Mouse (Mus musculus) MEL (cell line): ENCODE results near the gene Rnf130. TPM values are rescaled to one million over a fixed set of nuclear protein-coding genes. Genes with fewer than 3 reads are reported as not detected.

ENCODE experiments used
- DNase-seq: peaks from one replicate; pipeline ENCODE4 v3.0.0; 2011; ENCODE audit warnings: low read depth, low spot score
- H3K27ac ChIP-seq: 2 replicates; pipeline ENCODE4 v1.5.1; 2012; ENCODE audit warnings: low read depth, mild to moderate bottlenecking, control low read depth, low read length, moderate library complexity; ENCODE audit not compliant: control insufficient read depth
- H3K27me3 ChIP-seq, 2 experiments: fragments of 150-350 bp in 1 of 2; sonication (generic) in 1 of 2; 2 replicates each; pipeline ENCODE4 v1.6.1; 2012; ENCODE audit warnings: low read length in 2 of 2, mild to moderate bottlenecking in 2 of 2, improper control_type of control experiment in 1 of 2, moderate library complexity in 1 of 2; ENCODE audit not compliant: insufficient read depth in 2 of 2, control insufficient read depth in 1 of 2
- H3K36me3 ChIP-seq, 2 experiments: 2 replicates each; pipeline ENCODE4 v1.6.1; 2012 to 2014; ENCODE audit warnings: low read length in 2 of 2, improper control_type of control experiment in 1 of 2, inconsistent platforms in 1 of 2, mild to moderate bottlenecking in 1 of 2; ENCODE audit not compliant: insufficient read depth in 2 of 2, control insufficient read depth in 1 of 2
- H3K4me1 ChIP-seq, 2 experiments: fragments of 150-350 bp in 1 of 2; sonication (generic) in 1 of 2; 2 replicates each; pipeline ENCODE4 v1.6.1; 2012; ENCODE audit warnings: low read length in 2 of 2, improper control_type of control experiment in 1 of 2, mild to moderate bottlenecking in 1 of 2; ENCODE audit not compliant: insufficient read depth in 2 of 2, control insufficient read depth in 1 of 2
- H3K4me3 ChIP-seq, 2 experiments: fragments of 150-350 bp in 1 of 2; sonication (generic) in 1 of 2; 2 replicates each; pipeline ENCODE4 v1.5.1; 2012; ENCODE audit warnings: low read depth in 2 of 2, low read length in 2 of 2, mild to moderate bottlenecking in 2 of 2, moderate library complexity in 2 of 2, control low read depth in 1 of 2, improper control_type of control experiment in 1 of 2; ENCODE audit not compliant: control insufficient read depth in 1 of 2, insufficient read depth in 1 of 2
- H3K79me2 ChIP-seq: 2 replicates; pipeline ENCODE4 v1.6.1; 2012; ENCODE audit warnings: mild to moderate bottlenecking, low read length, moderate library complexity; ENCODE audit not compliant: control insufficient read depth, poor library complexity, insufficient read depth
- H3K9ac ChIP-seq: 2 replicates; pipeline ENCODE4 v1.6.1; 2012; ENCODE audit warnings: low read depth, mild to moderate bottlenecking, control low read depth, low read length, moderate library complexity; ENCODE audit not compliant: control insufficient read depth, poor library complexity, severe bottlenecking
- H3K9me3 ChIP-seq: fragments of 150-350 bp; sonication (generic); replicated peaks from 2 replicates; pipeline ENCODE4 v1.6.1; 2012; ENCODE audit warnings: mild to moderate bottlenecking, low read length, improper control_type of control experiment, moderate library complexity; ENCODE audit not compliant: insufficient read depth
- BHLHE40 ChIP-seq: IDR thresholded peaks from 2 replicates; pipeline ENCODE4 v1.6.1; 2012; ENCODE audit warnings: low read depth, mild to moderate bottlenecking, inconsistent platforms, low read length, improper control_type of control experiment, borderline replicate concordance
- CHD1 ChIP-seq: IDR thresholded peaks from 2 replicates; pipeline ENCODE4 v1.6.1; 2012; ENCODE audit warnings: low read depth, mild to moderate bottlenecking, inconsistent platforms, low read length, improper control_type of control experiment
- CTCF ChIP-seq, 3 experiments: IDR thresholded peaks in 2 of 3; conservative IDR thresholded peaks in 1 of 3; 2 replicates each; pipeline ENCODE4 v1.5.1; 2011 to 2012; ENCODE audit warnings: low read length in 3 of 3, low read depth in 2 of 3, mild to moderate bottlenecking in 2 of 3, improper control_type of control experiment in 1 of 3, inconsistent platforms in 1 of 3, mixed read lengths in 1 of 3, moderate library complexity in 1 of 3; ENCODE audit not compliant: control insufficient read depth in 1 of 3, insufficient read depth in 1 of 3, poor library complexity in 1 of 3, severe bottlenecking in 1 of 3
- E2F4 ChIP-seq: IDR thresholded peaks from 2 replicates; pipeline ENCODE4 v1.6.1; 2011; ENCODE audit warnings: low read depth, low read length, improper control_type of control experiment, borderline replicate concordance
- ELF1 ChIP-seq: IDR thresholded peaks from 2 replicates; pipeline ENCODE4 v1.6.1; 2014; ENCODE audit warnings: low read depth, mild to moderate bottlenecking, inconsistent platforms, low read length, improper control_type of control experiment, moderate library complexity
- GABPA ChIP-seq: IDR thresholded peaks from 2 replicates; pipeline ENCODE4 v1.6.1; 2012; ENCODE audit warnings: low read depth, mild to moderate bottlenecking, inconsistent platforms, low read length, improper control_type of control experiment, moderate library complexity
- GATA1 ChIP-seq: IDR thresholded peaks from 2 replicates; pipeline ENCODE4 v1.6.1; 2011; ENCODE audit warnings: low read depth, low read length, improper control_type of control experiment
- HCFC1 ChIP-seq: IDR thresholded peaks from 2 replicates; pipeline ENCODE4 v1.6.1; 2012; ENCODE audit warnings: low read depth, mild to moderate bottlenecking, inconsistent platforms, low read length, improper control_type of control experiment, moderate library complexity
- KAT2A ChIP-seq: conservative IDR thresholded peaks from 2 replicates; pipeline ENCODE4 v1.6.1; 2012; ENCODE audit warnings: low read depth, low read length, improper control_type of control experiment, inconsistent platforms
- MAX ChIP-seq: IDR thresholded peaks from 2 replicates; pipeline ENCODE4 v1.6.1; 2011; ENCODE audit warnings: low read length, improper control_type of control experiment
- MAZ ChIP-seq: IDR thresholded peaks from 2 replicates; pipeline ENCODE4 v1.6.1; 2012; ENCODE audit warnings: low read depth, mild to moderate bottlenecking, inconsistent platforms, low read length, improper control_type of control experiment
- MXI1 ChIP-seq: IDR thresholded peaks from 2 replicates; pipeline ENCODE4 v1.6.1; 2011; ENCODE audit warnings: mild to moderate bottlenecking, low read depth, low read length, improper control_type of control experiment
- MYC ChIP-seq: IDR thresholded peaks from 2 replicates; pipeline ENCODE4 v1.6.1; 2011; ENCODE audit warnings: low read depth, mild to moderate bottlenecking, low read length, improper control_type of control experiment, moderate library complexity
- NELFE ChIP-seq: IDR thresholded peaks from 2 replicates; pipeline ENCODE4 v1.6.1; 2011; ENCODE audit warnings: low read depth, low read length, improper control_type of control experiment
- NRF1 ChIP-seq: IDR thresholded peaks from 2 replicates; pipeline ENCODE4 v1.6.1; 2014; ENCODE audit warnings: low read depth, mild to moderate bottlenecking, inconsistent platforms, low read length, improper control_type of control experiment, moderate library complexity; ENCODE audit not compliant: poor library complexity, insufficient read depth, severe bottlenecking
- POLR2A ChIP-seq, 2 experiments: IDR thresholded peaks; 2 replicates each; pipeline ENCODE4 v1.6.1; 2011 to 2012; ENCODE audit warnings: low read length in 2 of 2, mild to moderate bottlenecking in 2 of 2, control low read depth in 1 of 2, improper control_type of control experiment in 1 of 2, low read depth in 1 of 2, moderate library complexity in 1 of 2; ENCODE audit not compliant: control insufficient read depth in 1 of 2, insufficient read depth in 1 of 2, poor library complexity in 1 of 2
- POLR2AphosphoS2 ChIP-seq: IDR thresholded peaks from 2 replicates; pipeline ENCODE4 v1.6.1; 2011; ENCODE audit warnings: low read length, improper control_type of control experiment
- POLR2AphosphoS5 ChIP-seq: IDR thresholded peaks from 2 replicates; pipeline ENCODE4 v1.6.1; 2012; ENCODE audit warnings: low read depth, borderline replicate concordance, mild to moderate bottlenecking, inconsistent platforms, low read length, moderate library complexity, mixed read lengths
- RAD21 ChIP-seq: IDR thresholded peaks from 2 replicates; pipeline ENCODE4 v1.6.1; 2011; ENCODE audit warnings: mild to moderate bottlenecking, low read depth, low read length, improper control_type of control experiment
- RCOR1 ChIP-seq: IDR thresholded peaks from 2 replicates; pipeline ENCODE4 v1.6.1; 2012; ENCODE audit warnings: low read depth, mild to moderate bottlenecking, inconsistent platforms, low read length, improper control_type of control experiment
- SMC3 ChIP-seq: IDR thresholded peaks from 2 replicates; pipeline ENCODE4 v1.6.1; 2011; ENCODE audit warnings: low read depth, low read length, improper control_type of control experiment
- TAL1 ChIP-seq: IDR thresholded peaks from 2 replicates; pipeline ENCODE4 v1.6.1; 2012; ENCODE audit warnings: mild to moderate bottlenecking, inconsistent platforms, low read length, moderate library complexity, mixed read lengths
- TCF12 ChIP-seq: IDR thresholded peaks from 2 replicates; pipeline ENCODE4 v1.6.1; 2014; ENCODE audit warnings: low read depth, mild to moderate bottlenecking, inconsistent platforms, low read length, improper control_type of control experiment, moderate library complexity
- UBTF ChIP-seq: IDR thresholded peaks from 2 replicates; pipeline ENCODE4 v1.6.1; 2012; ENCODE audit warnings: low read depth, mild to moderate bottlenecking, inconsistent platforms, low read length, improper control_type of control experiment, moderate library complexity, borderline replicate concordance; ENCODE audit not compliant: insufficient read depth
- USF1 ChIP-seq: IDR thresholded peaks from 2 replicates; pipeline ENCODE4 v1.6.1; 2014; ENCODE audit warnings: low read depth, mild to moderate bottlenecking, inconsistent platforms, low read length, improper control_type of control experiment, moderate library complexity
- USF2 ChIP-seq, 2 experiments: IDR thresholded peaks; 2 replicates each; pipeline ENCODE4 v1.6.1; 2011 to 2012; ENCODE audit warnings: improper control_type of control experiment in 2 of 2, low read length in 2 of 2, borderline replicate concordance in 1 of 2, inconsistent platforms in 1 of 2, low read depth in 1 of 2, mild to moderate bottlenecking in 1 of 2; ENCODE audit not compliant: insufficient read depth in 1 of 2
- ZC3H11A ChIP-seq: IDR thresholded peaks from 2 replicates; pipeline ENCODE4 v1.6.1; 2012; ENCODE audit warnings: low read depth, mild to moderate bottlenecking, inconsistent platforms, low read length, improper control_type of control experiment
- polyA plus RNA-seq, 2 experiments: library from polyadenylated mRNA; stranded (reverse) in 1 of 2; unstranded in 1 of 2; fragments of >175 nt in 1 of 2; fragments of >200 nt in 1 of 2; gene quantifications; 2 replicates each; pipeline versions ENCODE4 v1.2.1 to v1.2.4; 2012; ENCODE audit warnings: low replicate concordance in 2 of 2, low read depth in 1 of 2; ENCODE audit not compliant: insufficient read length in 2 of 2, insufficient read depth in 1 of 2, missing spikeins in 1 of 2
- total RNA-seq: library from RNA; depleted of rRNA; stranded (reverse); fragments of 300-350 nt; gene quantifications from 2 replicates; pipeline ENCODE4 v1.2.3, GENCODE M21; 2012

Rnf130 gene
- total and polyA plus RNA-seq, 3 experiments, result 59.5 to 507 (median 78.2) TPM

DNA sequence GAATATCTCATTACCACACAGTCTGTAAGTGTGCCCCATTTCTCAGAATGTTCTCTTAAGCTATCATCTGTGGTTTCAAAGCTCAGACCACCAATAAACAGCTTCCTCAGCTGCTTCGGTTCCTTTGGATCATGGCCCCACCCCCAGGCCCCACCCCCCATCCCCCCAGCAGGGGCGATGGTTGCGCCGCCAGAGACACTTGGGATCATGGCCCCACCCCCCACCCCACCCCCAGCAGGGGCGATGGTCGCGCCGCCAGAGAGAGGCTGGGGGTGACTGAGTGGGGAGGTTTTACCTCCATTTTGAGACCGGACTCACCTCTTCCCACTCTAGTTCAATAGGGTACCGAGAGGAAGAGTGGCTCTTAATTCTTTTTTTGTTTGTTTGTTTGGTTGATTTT, 102.6 kb downstream of the Rnf130 start:
- H3K4me1 ChIP-seq, result peaks cover 3 to 10% of the 10 kb centered on the region in 2 experiments; a peak in 3 of 4 replicates
- H3K27me3 ChIP-seq, result no peaks in the 10 kb centered on the region
- peak; percentile 27 for DNase-seq
- TF ChIP-seq RCOR1 (no peak), TAL1 (no peak), MXI1 (no peak), POLR2AphosphoS5 (no peak), MAZ (0 out of 2 replicates have a peak, but pooled peaks have one; percentile 25), MAX (no peak)
- peaks cover 0 to 7% of the 10 kb centered on the region in 2 experiments; a peak in 2 of 4 replicates for H3K36me3 ChIP-seq
- peaks cover 15% of the 10 kb centered on the region for H3K79me2 ChIP-seq
- H3K9ac ChIP-seq, result peak overlapping the region; percentile 20; the same call in 1 of the 2 replicates
- H3K27ac ChIP-seq, result no peak overlapping the region
- H3K9me3 ChIP-seq, result no peaks in the 10 kb centered on the region
- H3K4me3 ChIP-seq, result peak overlapping the region; percentile 30 to 37

GRCm38 (mm10) chr11:50130811-50131766, 105.9 kb downstream of the Rnf130 start, which contains the start of gene Tbc1d9b:
Gene Tbc1d9b (plus strand): TSS chr11:50131396.
- Histone ChIP-seq H3K4me1 (peaks cover 11 to 22% of the 10 kb centered on the region in 2 experiments), H3K9me3 (no peaks in the 10 kb centered on the region), H3K36me3 (peaks cover 0 to 19% of the 10 kb centered on the region in 2 experiments; a peak in 2 of 4 replicates), H3K4me3 (peak within 1 kb of the TSS; percentile 61 to 73), H3K27me3 (no peaks in the 10 kb centered on the region), H3K27ac (peak within 1 kb of the TSS; percentile 58), H3K9ac (peak within 1 kb of the TSS; percentile 86), H3K79me2 (peaks cover 15% of the 10 kb centered on the region)
- DNase-seq, result peak; percentile 97
- no peak for TF ChIP-seq POLR2AphosphoS2
- no peak for TF ChIP-seq CHD1
- peak; percentile 4; the same call in 1 of the 2 replicates for TF ChIP-seq BHLHE40
- TF ChIP-seq MAX, result no peak
- TF ChIP-seq HCFC1, result peak; percentile 5; the same call in 1 of the 2 replicates
- peak; percentile 59 for TF ChIP-seq MXI1
- TF ChIP-seq E2F4, result no peak
- no peak; the same call in 1 of the 2 replicates for TF ChIP-seq MYC
- peak; percentile 27; the same call in 1 of the 2 replicates for TF ChIP-seq NRF1
- peak; percentile 51 for TF ChIP-seq TCF12
- peak; percentile 85 for TF ChIP-seq MAZ
- TF ChIP-seq USF1, result no peak
- peak; percentile 79; the same call in 1 of the 2 replicates for TF ChIP-seq UBTF
- TF ChIP-seq CTCF (IDR thresholded peaks at IDR 0.05 in 2 of 3, conservative IDR thresholded peaks at IDR 0.05 in 1 of 3; ENCODE audit: control insufficient read depth in 1 of 3, insufficient read depth in 1 of 3, low read depth in 2 of 3, low read length in 3 of 3, poor library complexity in 1 of 3, severe bottlenecking in 1 of 3), result peak; percentile 87 to 99 (median 99)
- TF ChIP-seq KAT2A, result no peak; the same call in 1 of the 2 replicates
- no peak for TF ChIP-seq GABPA
- peak; percentile 81 for TF ChIP-seq POLR2A (IDR thresholded peaks at IDR 0.05; ENCODE audit: control insufficient read depth in 1 of 2, insufficient read depth in 1 of 2, low read depth in 1 of 2, low read length in 2 of 2, poor library complexity in 1 of 2)
- TF ChIP-seq RAD21, result peak; percentile 100
- no peak for TF ChIP-seq TAL1
- peak; percentile 98 for TF ChIP-seq ZC3H11A
- peak; percentile 86 for TF ChIP-seq ELF1
- TF ChIP-seq USF2 (IDR thresholded peaks at IDR 0.05; ENCODE audit: borderline replicate concordance in 1 of 2, insufficient read depth in 1 of 2, low read depth in 1 of 2, low read length in 2 of 2), result no peak
- peak; percentile 94 for TF ChIP-seq SMC3
- TF ChIP-seq NELFE, result peak; percentile 86
- TF ChIP-seq GATA1, result no peak
